Mouse (Mus musculus): Measurements from ENCODE around the gene Ccdc50.

GRCm38 (mm10) chr16:27453823-27454222, 65.2 kb downstream of the Ccdc50 start:
- TF ChIP-seq CTCF (IDR thresholded peaks at IDR 0.05) (no peak), EP300 (IDR thresholded peaks at IDR 0.05) (no peak)
